Mouse (Mus musculus) G1E-ER4 (cell line): ENCODE data around the gene Igfbp6. TPM values are rescaled to one million over a fixed set of nuclear protein-coding genes. Genes with fewer than 3 reads are reported as not detected.

Source experiments
- GATA1 ChIP-seq: IDR thresholded peaks from one replicate; pipeline ENCODE4 v1.8.0; 2012; ENCODE audit warnings: low read length, inconsistent platforms
- polyA plus RNA-seq: library from polyadenylated mRNA; stranded (reverse); fragments of >175 nt; gene quantifications from 2 replicates; pipeline ENCODE4 v1.2.3, GENCODE M21; 2012

The Igfbp6 gene
- polyA plus RNA-seq, 1 experiment: 0.45 TPM

- no peak for TF ChIP-seq GATA1
Observed at GRCm38 (mm10) chr15:102117461-102118443, 26.4 kb upstream of the Igfbp6 start.

- TF ChIP-seq GATA1: no peak
Observed at GRCm38 (mm10) chr15:102118591-102118990, 25.6 kb upstream of the Igfbp6 start.

GRCm38 (mm10) chr15:102119121-102119830 lies 24.9 kb upstream of the Igfbp6 start:
- no peak for TF ChIP-seq GATA1

GRCm38 (mm10) chr15:102119831-102120170 lies 24.4 kb upstream of the Igfbp6 start:
- no peak for TF ChIP-seq GATA1

GRCm38 (mm10) chr15:102120530-102120929 lies 23.6 kb upstream of the Igfbp6 start:
- no peak for TF ChIP-seq GATA1

- TF ChIP-seq GATA1: no peak
Observed at GRCm38 (mm10) chr15:102126303-102126702, 17.9 kb upstream of the Igfbp6 start.

GRCm38 (mm10) chr15:102133314-102133713 lies 10.8 kb upstream of the Igfbp6 start:
- TF ChIP-seq GATA1: no peak

- no peak for TF ChIP-seq GATA1
Observed at GRCm38 (mm10) chr15:102134709-102135108, 9.5 kb upstream of the Igfbp6 start.

GRCm38 (mm10) chr15:102135522-102136128 lies 8.5 kb upstream of the Igfbp6 start:
- TF ChIP-seq GATA1: no peak

GRCm38 (mm10) chr15:102136129-102136758 lies 7.9 kb upstream of the Igfbp6 start, which contains the start of gene Spryd3:
Gene Spryd3 (minus strand): TSS chr15:102136234.
- no peak for TF ChIP-seq GATA1

- no peak for TF ChIP-seq GATA1
Observed at GRCm38 (mm10) chr15:102141120-102141519, 3.0 kb upstream of the Igfbp6 start.

GRCm38 (mm10) chr15:102142914-102143912 lies 949 bp upstream of the Igfbp6 start:
- TF ChIP-seq GATA1: no peak

- TF ChIP-seq GATA1: no peak
Observed at GRCm38 (mm10) chr15:102144726-102145125, 564 bp downstream of the Igfbp6 start.

- no peak for TF ChIP-seq GATA1
Observed at GRCm38 (mm10) chr15:102145330-102145729, 1.2 kb downstream of the Igfbp6 start.
